Mouse (Mus musculus) brain, embryonic 18.5 days (tissue): ENCODE measurements around the gene Phf21a.

Source experiments
- DNase-seq: peaks from one replicate; pipeline ENCODE4 v3.0.0-alpha.2; 2012; ENCODE audit warnings: low read depth, low spot score

Phf21a gene

DNA sequence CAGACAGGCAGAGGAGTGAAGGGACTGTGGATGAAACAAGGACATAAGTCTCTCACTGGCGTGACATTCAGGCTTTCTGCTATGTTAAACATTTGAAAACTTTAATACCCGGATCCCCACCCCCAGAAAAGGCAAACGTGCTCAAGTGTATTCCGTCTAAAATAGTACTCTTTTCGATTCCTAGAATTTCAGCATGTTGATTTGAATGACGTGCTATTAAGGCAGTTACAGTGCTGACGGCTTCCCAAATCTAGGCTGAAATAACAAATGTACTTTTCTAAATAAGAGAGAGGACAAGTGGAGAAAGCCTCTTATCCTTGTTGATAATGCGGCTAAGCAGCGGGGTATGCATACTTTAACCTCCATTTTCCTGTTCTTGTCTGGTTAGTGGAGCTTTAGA lies 137.1 kb downstream of the Phf21a start:
- DNase-seq: no peak

DNA sequence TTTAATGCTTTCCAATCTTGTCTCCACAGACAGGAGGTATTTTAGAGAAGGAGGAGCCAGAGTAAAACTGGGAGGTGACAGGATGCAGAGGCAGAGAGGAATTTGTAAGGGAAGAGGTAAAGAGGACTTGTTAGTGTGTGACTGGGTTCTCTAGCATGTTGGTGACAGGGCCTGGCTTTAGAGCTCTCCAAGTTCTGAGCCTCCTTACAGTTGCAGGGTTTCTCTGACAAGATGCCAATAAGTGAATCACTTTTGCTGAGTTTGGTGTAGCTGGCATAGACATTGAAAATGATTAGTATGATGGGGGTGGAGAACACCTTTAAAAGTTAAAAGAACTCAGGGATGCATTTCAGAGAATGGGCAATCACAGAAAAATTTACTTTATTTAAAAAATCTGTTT lies 138.8 kb downstream of the Phf21a start:
- no peak for DNase-seq

DNA sequence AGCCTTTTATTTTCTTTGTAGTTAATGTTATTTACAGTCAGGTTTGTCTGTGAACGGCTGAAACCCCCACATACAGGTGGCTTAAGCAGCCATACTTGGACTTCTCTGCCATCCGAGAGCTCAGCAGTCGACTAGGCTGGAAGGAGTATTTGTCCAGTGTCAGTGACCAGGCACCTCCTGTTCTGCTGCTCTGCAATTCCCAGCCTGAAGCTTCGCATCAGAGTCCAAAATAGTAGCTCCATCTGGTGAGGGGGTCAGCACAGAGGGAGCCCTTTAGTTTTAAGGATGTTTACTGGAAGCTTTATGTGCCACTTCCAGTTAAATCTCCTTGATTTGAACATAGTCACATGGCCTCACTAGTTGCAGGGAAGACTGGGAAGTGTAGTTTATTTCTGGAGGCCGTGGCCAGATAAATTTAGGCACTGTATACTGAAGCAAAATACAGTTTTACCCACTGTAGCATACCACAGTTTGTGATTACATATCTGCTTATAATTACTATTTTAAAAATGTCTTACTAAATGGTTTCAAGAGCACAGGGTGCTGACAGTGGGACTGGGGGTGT lies 141.9 kb downstream of the Phf21a start:
- DNase-seq: no peak

DNA sequence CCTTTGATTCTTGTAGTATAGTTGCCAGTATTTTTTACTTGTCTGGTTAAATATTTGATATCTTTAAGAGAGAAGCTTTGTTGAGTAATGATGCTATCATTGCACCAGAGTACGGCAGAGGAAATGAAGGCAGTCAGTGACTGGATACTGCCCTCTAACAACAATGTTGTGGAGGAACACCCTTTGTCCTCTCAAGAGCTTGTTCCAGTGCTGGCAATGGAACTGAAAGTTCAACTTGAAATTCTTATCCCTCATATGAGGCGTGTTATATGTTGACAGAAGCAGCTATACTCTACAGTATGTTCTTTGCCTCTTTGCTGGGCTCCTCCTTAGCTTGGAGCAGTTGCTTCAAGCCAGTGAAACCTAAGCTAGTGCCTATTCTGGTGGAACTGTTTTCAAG lies 147.4 kb downstream of the Phf21a start:
- DNase-seq: no peak

DNA sequence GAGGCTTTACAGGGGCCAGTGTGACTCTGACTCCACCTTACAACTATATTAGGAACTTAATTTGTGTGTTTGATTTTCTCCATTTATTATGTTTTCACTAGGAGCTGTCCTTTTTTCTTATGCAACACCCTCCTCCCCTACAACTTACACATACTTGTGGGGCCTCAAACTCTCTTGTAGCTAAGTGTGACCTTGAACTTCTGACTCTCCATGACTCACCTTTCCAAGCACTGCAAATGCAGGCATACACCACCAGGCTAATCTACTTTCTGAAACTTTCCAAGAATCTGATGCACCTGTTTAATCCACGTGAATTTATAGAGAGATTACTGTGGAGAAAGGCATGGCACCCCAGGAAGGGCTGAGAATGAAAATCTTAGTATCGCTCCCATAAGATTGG lies 147.9 kb downstream of the Phf21a start:
- DNase-seq: no peak

DNA sequence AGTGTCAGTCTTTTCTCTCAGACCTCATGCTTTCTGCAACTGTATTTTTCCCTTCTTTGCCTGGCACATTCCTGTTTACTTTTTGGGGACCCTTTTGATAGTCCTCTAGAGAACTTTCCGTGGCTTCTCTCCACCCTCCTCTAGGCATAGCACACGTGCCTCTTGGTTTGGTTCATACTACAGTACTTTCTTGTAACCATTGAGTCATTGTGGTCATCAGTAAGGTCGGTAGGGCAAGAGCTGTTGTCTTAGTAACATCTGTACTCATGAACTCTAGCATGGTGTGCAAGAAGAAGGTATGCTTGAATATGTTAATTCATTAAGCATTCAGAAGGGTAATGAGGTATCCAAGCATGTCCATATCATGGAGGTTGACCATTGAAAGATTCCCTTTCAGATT lies 148.4 kb downstream of the Phf21a start:
- DNase-seq: no peak

DNA sequence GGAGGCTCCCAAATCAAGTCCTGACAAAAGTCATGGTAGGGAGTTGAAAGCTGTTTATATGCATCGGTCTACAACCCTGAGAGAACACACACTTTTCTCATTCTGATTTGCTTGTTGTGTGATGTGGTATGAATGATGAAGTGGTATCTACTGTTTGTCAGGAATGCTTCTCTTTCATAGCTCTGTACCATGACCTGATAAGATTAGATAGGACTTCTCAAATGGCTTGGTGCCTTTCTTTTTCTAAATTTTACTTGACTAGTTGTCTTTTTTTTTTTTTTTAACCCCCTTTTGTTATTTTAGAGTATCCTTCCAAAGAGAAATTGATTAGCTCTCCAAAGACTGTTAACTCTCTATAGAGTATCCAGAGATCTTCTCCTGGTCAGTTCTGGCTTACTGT lies 153.2 kb downstream of the Phf21a start:
- DNase-seq: no peak

DNA sequence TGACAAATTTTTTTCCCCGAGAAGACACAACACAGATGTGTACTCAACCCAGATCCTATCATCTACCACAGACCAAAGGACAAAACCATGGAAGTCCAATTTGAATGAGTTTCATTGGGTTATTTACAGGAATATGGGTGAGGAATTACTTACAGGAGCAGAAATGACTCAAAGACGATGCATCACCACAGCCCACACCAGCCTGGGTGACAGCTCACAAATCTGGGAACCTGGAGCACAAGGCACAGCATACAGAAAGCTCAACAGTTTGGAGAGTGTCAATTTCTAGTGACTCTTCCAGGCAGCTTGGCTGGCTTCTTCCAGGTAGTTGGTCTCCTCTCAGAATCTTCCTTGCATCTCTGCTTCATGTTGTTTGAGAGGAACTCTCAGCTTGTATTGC lies 154.8 kb downstream of the Phf21a start:
- DNase-seq: no peak

DNA sequence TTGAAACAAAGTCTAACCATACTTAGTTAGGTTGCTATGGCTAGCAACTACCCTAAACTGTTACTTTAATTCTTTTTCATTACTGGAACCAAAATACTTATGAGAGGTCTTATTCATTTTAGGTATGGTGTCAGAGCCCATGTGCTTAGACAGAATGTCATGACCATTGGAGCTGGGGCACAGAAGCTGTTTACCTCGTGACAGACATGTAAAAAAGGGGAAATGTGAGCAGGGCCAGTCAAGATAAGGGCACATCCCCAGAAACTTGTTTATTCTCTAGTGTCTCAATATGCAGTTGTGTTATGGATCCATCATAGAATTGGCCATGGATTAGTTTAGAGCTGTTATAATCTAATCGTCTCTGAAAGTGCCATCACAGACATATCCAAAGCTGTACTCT lies 157.6 kb downstream of the Phf21a start:
- no peak for DNase-seq

DNA sequence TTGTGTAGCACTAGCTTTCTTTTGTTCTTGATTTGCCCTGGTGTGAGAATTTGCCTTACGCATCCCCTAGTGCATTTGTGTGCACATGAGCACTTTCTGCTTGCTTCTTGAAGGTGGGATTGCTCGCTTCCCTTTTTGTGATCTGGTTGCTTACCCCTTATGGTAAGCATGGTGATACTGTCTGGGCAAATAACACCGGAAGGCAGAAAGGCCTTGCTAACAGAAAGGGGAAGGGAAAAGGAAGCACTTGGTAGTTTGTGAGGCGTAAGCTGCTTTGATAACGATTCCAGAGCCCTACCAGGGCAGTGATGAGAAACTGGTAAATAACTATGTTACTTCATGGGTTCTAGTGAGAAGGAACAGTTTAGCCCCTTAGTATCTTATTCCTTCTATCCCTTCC lies 160.9 kb downstream of the Phf21a start:
- DNase-seq: no peak

DNA sequence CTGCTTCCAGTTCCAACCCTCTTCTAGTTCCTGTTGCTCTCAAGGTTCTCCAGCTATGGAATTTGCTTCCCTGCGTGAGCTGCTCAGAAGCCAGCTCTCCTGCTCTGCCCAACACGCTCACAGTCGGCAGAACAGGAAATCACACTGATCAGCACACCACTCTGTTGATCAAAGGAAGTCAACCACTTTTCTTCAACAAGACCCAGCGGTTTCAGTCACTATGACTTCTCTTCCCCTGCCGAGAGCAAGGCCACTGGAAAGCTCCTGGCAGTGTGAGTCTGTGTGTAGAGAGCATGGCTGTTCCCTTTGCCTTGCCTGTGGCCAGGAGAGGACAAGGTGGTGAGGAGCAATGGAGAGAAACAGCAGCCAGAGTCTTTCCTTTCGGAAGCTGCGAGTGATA lies 163.2 kb downstream of the Phf21a start:
- no peak for DNase-seq

DNA sequence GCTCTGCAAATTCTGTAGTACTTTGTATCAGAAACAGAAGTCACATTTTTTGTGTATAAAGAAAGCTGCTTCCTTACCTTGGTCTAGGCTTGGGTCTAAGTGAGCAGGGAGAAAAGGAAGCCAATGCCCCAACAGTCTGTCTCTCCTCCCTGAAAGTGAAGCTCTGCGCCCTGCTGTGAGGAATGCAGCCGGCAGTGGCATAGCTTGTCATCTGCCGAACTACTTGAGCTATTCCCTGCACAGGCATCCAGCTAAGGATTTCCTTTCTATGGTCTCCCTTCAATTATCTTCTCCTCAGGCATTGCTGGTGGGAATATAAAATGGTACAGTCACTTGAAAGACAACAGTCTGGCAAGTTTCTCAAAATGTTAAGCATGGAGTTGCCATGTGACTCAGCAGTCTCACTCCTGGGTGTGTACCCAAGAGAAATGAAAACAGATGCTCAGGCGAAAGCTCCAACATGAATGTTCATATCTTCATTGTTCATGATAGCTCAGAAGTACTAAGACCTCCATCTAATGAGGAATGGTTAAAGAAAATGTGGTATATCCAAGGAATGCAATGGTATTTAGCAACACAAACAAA lies 164.5 kb downstream of the Phf21a start:
- DNase-seq: no peak

DNA sequence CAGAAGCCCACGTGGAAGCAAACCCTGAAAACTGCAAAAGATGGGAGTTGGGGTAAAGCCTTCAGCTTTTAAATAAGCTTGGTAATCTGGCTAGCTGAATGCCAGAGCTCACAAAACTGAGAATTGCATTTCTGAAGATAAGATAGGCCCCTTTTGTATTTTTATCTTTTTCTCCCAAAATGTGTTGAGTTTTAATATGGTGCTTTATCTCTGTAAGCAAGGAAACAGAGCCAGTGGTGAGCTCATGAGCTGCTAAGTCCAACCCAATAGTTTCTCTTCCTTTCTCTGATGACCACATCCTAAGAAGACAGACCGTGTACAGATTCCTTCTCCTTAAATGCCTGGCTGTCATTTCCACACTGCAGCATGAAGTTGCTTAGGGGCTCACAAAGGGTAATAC lies 167.0 kb downstream of the Phf21a start:
- DNase-seq: no peak

DNA sequence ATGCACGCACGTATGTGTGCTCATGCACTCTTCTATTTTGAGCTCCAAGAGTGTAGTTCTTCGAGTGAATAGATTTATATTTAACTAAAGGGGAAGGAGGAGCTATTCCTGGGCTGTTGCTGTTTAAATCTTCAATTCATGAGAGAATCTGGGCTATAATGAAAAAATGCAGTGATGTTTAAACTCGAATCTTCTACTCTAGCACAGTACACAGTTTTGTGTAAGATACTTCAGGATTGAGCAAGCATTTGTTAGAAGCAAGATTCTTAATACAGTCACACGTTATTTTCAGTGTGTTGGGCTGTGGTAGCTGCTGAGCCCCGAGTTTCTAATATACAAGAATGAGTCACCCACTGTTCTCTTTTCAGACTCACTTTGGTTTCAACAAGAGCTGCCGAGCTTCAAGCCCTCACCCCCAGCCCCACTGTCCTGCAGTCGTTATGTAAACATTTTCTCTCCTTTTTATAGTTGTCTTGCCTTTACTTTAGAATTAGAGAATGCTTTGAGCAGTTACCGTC lies 173.2 kb downstream of the Phf21a start:
- DNase-seq: no peak

DNA sequence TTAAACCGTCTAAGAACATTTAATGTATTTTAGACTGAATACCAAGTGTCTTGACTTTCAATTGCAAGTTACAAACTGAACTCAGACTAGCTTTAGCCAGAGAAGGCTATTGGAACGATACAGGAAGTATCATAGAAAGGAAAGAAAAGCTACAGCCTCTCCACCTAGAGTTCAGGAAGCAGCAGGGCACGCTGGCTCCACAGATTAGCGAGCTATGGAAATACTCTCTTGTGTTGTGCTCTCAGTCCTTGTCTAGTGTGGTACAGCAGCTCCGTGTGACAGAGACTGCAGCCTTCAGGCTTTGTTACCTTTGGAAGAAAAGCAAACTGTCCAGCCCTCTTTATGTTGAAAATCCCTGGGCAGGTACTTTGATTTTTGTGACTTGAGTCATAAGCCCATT lies 176.3 kb downstream of the Phf21a start:
- DNase-seq: no peak

DNA sequence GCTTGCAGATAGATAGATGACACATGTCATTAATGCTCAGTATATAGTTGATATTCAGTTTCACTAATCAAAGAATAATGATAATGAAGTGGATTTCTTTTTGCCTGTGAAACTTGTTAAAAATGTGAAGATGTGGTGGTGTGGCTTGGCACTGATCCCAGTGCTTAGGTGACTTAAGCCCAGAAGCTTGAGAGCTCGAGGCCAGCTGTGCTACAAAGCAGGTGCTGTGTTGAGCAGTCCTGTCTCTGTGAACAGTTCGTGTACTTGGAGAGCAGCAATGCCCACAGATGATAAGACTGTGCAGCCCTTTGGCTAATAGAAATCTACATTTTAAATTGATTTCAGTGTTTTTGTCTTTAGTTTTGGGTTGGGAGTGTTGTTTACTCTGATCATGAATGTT lies 179.6 kb downstream of the Phf21a start:
- no peak for DNase-seq

DNA sequence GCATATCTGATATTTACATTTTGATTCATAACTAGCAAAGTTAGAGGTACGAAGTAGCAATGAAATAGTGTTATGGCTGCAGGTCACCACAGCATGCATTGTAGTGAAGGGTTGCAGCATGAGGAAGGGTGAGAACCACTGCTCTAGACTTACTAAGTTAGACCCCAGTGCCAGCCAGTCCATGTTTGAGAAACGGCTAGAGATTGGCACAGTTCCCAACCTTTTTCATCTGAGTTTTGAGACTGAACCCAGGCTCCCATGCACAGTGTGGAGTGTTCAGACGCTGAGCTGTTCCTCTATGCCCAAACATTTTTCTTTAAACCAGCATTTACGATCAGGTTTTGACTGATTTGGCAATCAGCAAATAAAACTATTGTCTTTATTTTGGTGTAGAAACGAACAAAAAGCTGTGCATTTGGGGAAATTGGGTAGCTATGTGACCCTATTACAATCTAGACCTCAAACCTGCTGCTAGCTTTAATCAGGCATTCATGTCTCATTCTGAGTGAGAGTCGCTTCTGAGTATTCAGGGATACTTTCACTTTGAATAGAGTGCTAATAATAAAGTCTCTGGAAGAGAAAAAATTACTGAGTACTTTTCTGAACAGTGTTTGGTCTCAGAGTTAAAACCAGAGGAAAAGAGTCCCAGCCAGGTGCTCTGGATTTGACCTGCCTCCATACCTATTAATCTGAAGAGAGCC lies 180.3 kb downstream of the Phf21a start:
- no peak for DNase-seq

DNA sequence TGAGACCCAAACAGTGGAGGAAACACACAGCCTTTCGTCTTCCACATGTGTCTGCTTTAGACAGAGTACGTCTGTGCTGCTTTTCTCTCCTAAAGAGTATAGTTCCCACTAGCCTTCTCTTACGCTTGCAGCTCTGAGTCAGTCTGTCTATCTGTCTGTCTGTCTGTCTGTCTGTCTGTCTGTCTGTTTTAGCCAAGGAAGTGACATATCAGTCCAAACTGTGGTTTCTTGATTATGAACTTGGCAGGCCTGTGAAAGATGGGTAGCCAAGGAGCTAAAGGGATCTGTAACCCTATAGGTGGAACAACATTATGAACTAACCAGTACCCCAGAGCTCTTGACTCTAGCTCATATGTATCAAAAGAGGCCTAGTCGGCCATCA lies 180.9 kb downstream of the Phf21a start:
- no peak for DNase-seq

DNA sequence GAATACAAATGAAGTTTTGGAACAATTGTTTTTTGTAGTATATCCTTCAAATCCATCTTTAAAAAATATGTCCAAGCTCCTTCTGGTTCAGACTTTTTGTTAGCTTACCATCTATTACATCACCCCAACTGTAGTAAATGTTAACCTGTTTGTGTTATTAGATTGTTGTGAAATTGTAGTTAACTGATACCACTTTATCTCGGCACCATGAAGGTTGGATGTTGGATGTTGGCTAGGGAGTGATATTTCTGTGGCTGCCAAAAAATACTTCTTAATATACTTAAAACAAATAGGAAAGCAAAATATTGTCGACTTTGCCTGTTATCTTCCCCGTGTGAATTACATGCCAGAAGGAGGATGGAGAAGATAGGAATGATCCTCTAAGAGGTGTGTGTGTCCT lies 184.9 kb downstream of the Phf21a start:
- no peak for DNase-seq

DNA sequence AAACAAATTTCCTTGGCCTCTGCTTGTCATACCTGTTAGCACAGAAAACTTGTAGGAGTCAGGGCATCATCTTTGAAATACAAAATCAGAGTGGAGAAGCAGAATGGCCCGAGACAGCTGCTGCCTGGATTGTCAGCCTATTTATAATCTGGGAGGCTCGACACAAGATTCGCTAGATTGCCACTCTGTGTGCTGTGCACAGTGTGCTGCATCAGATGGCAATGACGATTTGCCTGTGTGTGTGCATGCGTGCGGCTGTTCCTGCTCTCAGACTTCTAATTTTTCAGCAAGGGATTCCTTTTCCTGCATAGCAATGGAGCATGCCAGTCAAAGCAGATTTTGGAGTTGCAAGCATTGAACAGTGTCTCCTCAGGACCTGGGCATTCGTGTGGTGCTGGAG lies 185.7 kb downstream of the Phf21a start:
- DNase-seq: no peak

DNA sequence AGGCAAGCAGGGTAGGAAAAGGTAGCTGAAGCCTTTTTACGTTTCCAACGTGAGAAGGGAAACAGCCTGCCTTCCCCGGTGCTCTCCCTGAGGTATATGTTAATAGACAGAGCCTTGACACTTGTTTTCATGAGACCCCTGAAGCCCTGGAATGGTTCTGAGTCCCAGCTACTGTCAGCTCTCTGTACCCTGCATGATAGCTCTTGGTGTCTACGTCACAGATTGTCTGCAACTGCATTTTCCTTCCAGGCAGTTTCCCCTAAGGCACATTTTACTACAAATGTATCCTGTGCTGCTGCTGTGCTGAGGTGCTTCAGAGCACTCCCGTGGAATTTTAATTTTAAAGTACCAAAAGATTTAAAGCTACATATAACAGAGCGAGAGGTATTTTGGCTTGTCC lies 186.5 kb downstream of the Phf21a start:
- no peak for DNase-seq

DNA sequence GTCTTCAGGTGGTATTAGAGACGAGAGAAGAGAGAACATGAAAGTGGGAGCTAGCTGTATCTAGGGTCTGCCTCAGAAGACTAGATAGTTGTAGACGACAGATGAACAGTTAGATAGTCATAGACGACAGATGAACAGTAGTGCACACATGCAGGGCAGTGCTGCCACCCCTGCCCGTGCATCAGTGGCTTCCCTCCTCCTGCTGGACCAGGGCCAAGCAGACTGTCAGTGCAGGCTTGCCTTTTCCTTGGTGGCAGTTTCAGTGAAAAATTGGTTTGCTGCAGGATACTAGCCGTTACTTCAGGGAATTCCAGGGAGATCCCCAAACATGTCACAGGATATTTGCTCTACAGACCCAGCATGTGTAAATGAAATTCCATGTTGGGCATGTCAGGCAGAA lies 192.7 kb downstream of the Phf21a start:
- DNase-seq: no peak

DNA sequence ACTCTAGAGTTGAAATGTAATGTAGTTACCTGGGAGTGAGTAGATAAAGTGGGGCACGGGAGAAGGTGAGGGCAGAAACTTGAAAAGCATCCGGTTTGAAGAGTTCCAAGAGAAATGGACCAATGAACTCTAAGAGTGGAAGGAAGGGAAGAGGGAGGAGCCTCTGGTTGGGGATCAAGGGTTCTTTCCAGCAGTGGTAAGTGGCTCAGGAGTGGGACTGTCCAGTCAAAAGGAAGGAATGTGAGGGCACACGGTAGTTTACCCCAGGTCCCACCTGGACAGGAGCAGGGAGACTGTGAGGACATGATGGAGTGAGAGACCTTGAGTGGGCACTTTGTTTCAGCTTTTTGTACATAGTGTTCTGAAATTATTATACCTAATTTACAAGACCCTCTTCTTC lies 196.4 kb downstream of the Phf21a start:
- no peak for DNase-seq
